Mouse (Mus musculus): Measurements from ENCODE around the gene Cybrd1. TPM values are rescaled to one million over a fixed set of nuclear protein-coding genes. Genes with fewer than 3 reads are reported as not detected.

The Cybrd1 gene
- polyA plus RNA-seq, 1 experiment from 2014 or later, result 0.52 TPM

- no peak overlapping the region for H3K4me3 ChIP-seq (replicated peaks)
- no peaks in the 10 kb centered on the region for H3K4me1 ChIP-seq (replicated peaks)
- no peak for ATAC-seq
- H3K27me3 ChIP-seq, result no peaks in the 10 kb centered on the region
- H3K27ac ChIP-seq, result no peak overlapping the region
- 71% methylated on average over 3 of the region's 3 CpGs for WGBS
- no peaks in the 10 kb centered on the region for H3K9me3 ChIP-seq
- H3K4me2 ChIP-seq (replicated peaks), result no peak overlapping the region
- H3K9ac ChIP-seq (replicated peaks), result no peak overlapping the region
- H3K36me3 ChIP-seq, result peaks cover 12% of the 10 kb centered on the region
Measured at GRCm38 (mm10) chr2:71104696-71105095, 13.0 kb upstream of the Cybrd1 start.

- no peak overlapping the region for H3K4me3 ChIP-seq (replicated peaks)
- no peak overlapping the region for H3K27ac ChIP-seq
- 89% methylated on average over 14 of the region's 14 CpGs for WGBS
- no peaks in the 10 kb centered on the region for H3K9me3 ChIP-seq
- no peak overlapping the region for H3K4me2 ChIP-seq (replicated peaks)
- H3K9ac ChIP-seq (replicated peaks), result no peak overlapping the region
- ATAC-seq, result no peak
- peaks cover 6% of the 10 kb centered on the region for H3K36me3 ChIP-seq
- no peaks in the 10 kb centered on the region for H3K27me3 ChIP-seq
- H3K4me1 ChIP-seq (replicated peaks), result no peaks in the 10 kb centered on the region
Measured at GRCm38 (mm10) chr2:71105469-71106215, 12.1 kb upstream of the Cybrd1 start.

GRCm38 (mm10) chr2:71107225-71107624 is 10.5 kb upstream of the Cybrd1 start:
- Histone ChIP-seq H3K9ac (replicated peaks) (no peak overlapping the region), H3K9me3 (no peaks in the 10 kb centered on the region), H3K4me3 (replicated peaks) (no peak overlapping the region), H3K4me2 (replicated peaks) (no peak overlapping the region), H3K27me3 (no peaks in the 10 kb centered on the region), H3K36me3 (no peaks in the 10 kb centered on the region), H3K27ac (no peak overlapping the region), H3K4me1 (replicated peaks) (no peaks in the 10 kb centered on the region)
- no peak for ATAC-seq
- WGBS, result 80% methylated on average over 2 of the region's 2 CpGs

GRCm38 (mm10) chr2:71108541-71108940 is 9.2 kb upstream of the Cybrd1 start:
- ATAC-seq, result no peak
- no peak overlapping the region for H3K27ac ChIP-seq
- no peaks in the 10 kb centered on the region for H3K4me1 ChIP-seq (replicated peaks)
- 90% methylated on average over 3 of the region's 3 CpGs for WGBS
- no peak overlapping the region for H3K4me2 ChIP-seq (replicated peaks)
- H3K9me3 ChIP-seq, result no peaks in the 10 kb centered on the region
- no peaks in the 10 kb centered on the region for H3K36me3 ChIP-seq
- H3K4me3 ChIP-seq (replicated peaks), result no peak overlapping the region
- no peaks in the 10 kb centered on the region for H3K27me3 ChIP-seq
- H3K9ac ChIP-seq (replicated peaks), result no peak overlapping the region

- H3K36me3 ChIP-seq, result no peaks in the 10 kb centered on the region
- H3K9ac ChIP-seq (replicated peaks), result no peak overlapping the region
- peaks cover 12% of the 10 kb centered on the region for H3K4me1 ChIP-seq (replicated peaks)
- H3K9me3 ChIP-seq, result no peaks in the 10 kb centered on the region
- H3K27ac ChIP-seq, result no peak overlapping the region
- peaks cover 21% of the 10 kb centered on the region for H3K27me3 ChIP-seq
- H3K4me3 ChIP-seq (replicated peaks), result no peak overlapping the region
- ATAC-seq, result no peak
- 83% methylated on average over 5 of the region's 6 CpGs for WGBS
- no peak overlapping the region for H3K4me2 ChIP-seq (replicated peaks)
Measured at GRCm38 (mm10) chr2:71113489-71114171, 4.1 kb upstream of the Cybrd1 start.

GRCm38 (mm10) chr2:71116151-71116550 is 1.6 kb upstream of the Cybrd1 start:
- Histone ChIP-seq H3K36me3 (no peaks in the 10 kb centered on the region), H3K27me3 (peaks cover 34% of the 10 kb centered on the region), H3K9me3 (no peaks in the 10 kb centered on the region), H3K4me2 (replicated peaks) (no peak overlapping the region), H3K4me1 (replicated peaks) (peaks cover 12% of the 10 kb centered on the region), H3K9ac (replicated peaks) (no peak overlapping the region), H3K4me3 (replicated peaks) (no peak overlapping the region), H3K27ac (no peak overlapping the region)
- 91% methylated on average over 4 of the region's 4 CpGs for WGBS
- no peak for ATAC-seq

GRCm38 (mm10) chr2:71120844-71121243 is 3.1 kb downstream of the Cybrd1 start:
- H3K4me2 ChIP-seq (replicated peaks), result no peak overlapping the region
- no peaks in the 10 kb centered on the region for H3K9me3 ChIP-seq
- H3K27me3 ChIP-seq, result peaks cover 34% of the 10 kb centered on the region
- H3K27ac ChIP-seq, result no peak overlapping the region
- 81% methylated on average over 10 of the region's 10 CpGs for WGBS
- ATAC-seq, result no peak
- H3K4me3 ChIP-seq (replicated peaks), result no peak overlapping the region
- H3K9ac ChIP-seq (replicated peaks), result no peak overlapping the region
- H3K4me1 ChIP-seq (replicated peaks), result peaks cover 18% of the 10 kb centered on the region
- H3K36me3 ChIP-seq, result no peaks in the 10 kb centered on the region

GRCm38 (mm10) chr2:71121406-71121805 is 3.7 kb downstream of the Cybrd1 start:
- peaks cover 34% of the 10 kb centered on the region for H3K27me3 ChIP-seq
- H3K27ac ChIP-seq, result no peak overlapping the region
- 8% methylated on average over 5 of the region's 5 CpGs for WGBS
- peaks cover 18% of the 10 kb centered on the region for H3K4me1 ChIP-seq (replicated peaks)
- no peak overlapping the region for H3K4me3 ChIP-seq (replicated peaks)
- no peak overlapping the region for H3K9ac ChIP-seq (replicated peaks)
- no peak overlapping the region for H3K4me2 ChIP-seq (replicated peaks)
- H3K36me3 ChIP-seq, result no peaks in the 10 kb centered on the region
- H3K9me3 ChIP-seq, result no peaks in the 10 kb centered on the region
- no peak for ATAC-seq

GRCm38 (mm10) chr2:71122268-71123029 is 4.7 kb downstream of the Cybrd1 start:
- H3K4me1 ChIP-seq (replicated peaks), result peaks cover 18% of the 10 kb centered on the region
- H3K9ac ChIP-seq (replicated peaks), result no peak overlapping the region
- H3K9me3 ChIP-seq, result no peaks in the 10 kb centered on the region
- H3K4me2 ChIP-seq (replicated peaks), result no peak overlapping the region
- no peak overlapping the region for H3K27ac ChIP-seq
- 76% methylated on average over 13 of the region's 13 CpGs for WGBS
- no peak for ATAC-seq
- no peaks in the 10 kb centered on the region for H3K36me3 ChIP-seq
- no peak overlapping the region for H3K4me3 ChIP-seq (replicated peaks)
- H3K27me3 ChIP-seq, result peaks cover 24% of the 10 kb centered on the region

- WGBS, result 79% methylated on average over 2 of the region's 2 CpGs
- Histone ChIP-seq H3K9me3 (no peaks in the 10 kb centered on the region), H3K9ac (replicated peaks) (no peak overlapping the region), H3K27me3 (peaks cover 13% of the 10 kb centered on the region), H3K4me2 (replicated peaks) (no peak overlapping the region), H3K4me3 (replicated peaks) (no peak overlapping the region), H3K36me3 (no peaks in the 10 kb centered on the region), H3K27ac (no peak overlapping the region), H3K4me1 (replicated peaks) (peaks cover 6% of the 10 kb centered on the region; the same call in 1 of the 2 replicates)
- no peak for ATAC-seq
Measured at GRCm38 (mm10) chr2:71123591-71123990, 5.9 kb downstream of the Cybrd1 start.

- no peaks in the 10 kb centered on the region for H3K4me1 ChIP-seq (replicated peaks)
- no peaks in the 10 kb centered on the region for H3K9me3 ChIP-seq
- WGBS, result 83% methylated on average over 10 of the region's 10 CpGs
- no peak overlapping the region for H3K4me2 ChIP-seq (replicated peaks)
- no peak overlapping the region for H3K4me3 ChIP-seq (replicated peaks)
- no peak overlapping the region for H3K9ac ChIP-seq (replicated peaks)
- no peaks in the 10 kb centered on the region for H3K27me3 ChIP-seq
- no peak for ATAC-seq
- no peak overlapping the region for H3K27ac ChIP-seq
- no peaks in the 10 kb centered on the region for H3K36me3 ChIP-seq
Measured at GRCm38 (mm10) chr2:71127779-71128534, 10.2 kb downstream of the Cybrd1 start.
